Mouse (Mus musculus) ZHBTc4 (cell line): ENCODE data around the gene Lsm2.

ENCODE experiments used
- DNase-seq: peaks from one replicate; pipeline ENCODE4 v3.0.0-alpha.2; 2011; ENCODE audit warnings: low read depth, low spot score

Lsm2 gene

DNA sequence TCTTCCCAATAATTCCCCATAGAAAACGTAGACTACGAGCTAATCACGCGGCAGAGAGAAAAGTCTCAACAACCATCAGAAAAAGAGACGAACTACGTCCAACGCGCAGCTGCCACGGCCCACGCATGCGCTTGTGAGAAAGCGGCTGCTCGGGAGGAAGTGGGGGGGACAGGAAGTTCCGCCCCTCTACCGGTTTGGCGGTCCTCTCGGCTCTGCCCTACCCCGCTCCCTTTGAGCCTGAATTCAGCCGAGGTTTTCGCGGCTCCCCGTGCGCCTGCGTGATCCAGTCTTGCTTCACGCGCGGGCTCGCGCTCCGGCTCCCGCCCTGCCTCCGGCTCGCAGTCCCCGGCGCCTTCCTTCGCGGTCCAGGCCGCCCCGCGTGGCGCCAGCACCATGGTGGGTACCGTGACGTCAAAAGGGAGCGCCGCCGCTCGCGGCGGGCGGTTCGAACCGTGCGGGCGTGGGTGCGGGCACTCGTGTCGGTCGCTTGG lies at the start of gene Lsm2:
Gene Lsm2 (plus strand): TSS at position 173 of the 491 bp plus-strand sequence.
- DNase-seq = peak; percentile 95

DNA sequence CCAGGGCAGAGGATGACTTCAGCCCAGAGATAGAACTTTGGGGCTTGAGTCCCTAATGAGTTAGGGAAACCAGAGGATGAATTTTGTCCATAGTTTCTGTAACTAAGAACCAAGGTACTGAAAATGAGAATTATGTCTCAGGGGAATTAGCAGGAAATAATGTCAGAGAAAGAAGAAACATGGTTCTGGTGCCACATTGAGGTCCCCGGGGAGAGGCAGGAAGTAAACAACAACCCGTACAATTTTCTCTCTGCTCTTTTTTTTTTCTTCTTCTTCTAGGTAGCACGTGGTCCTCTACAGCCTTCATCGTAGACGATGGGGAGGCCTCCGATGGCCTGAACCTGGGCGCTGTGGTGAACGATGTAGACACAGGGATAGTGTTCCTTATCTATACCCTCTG lies 49.4 kb upstream of the Lsm2 start:
- DNase-seq = no peak

DNA sequence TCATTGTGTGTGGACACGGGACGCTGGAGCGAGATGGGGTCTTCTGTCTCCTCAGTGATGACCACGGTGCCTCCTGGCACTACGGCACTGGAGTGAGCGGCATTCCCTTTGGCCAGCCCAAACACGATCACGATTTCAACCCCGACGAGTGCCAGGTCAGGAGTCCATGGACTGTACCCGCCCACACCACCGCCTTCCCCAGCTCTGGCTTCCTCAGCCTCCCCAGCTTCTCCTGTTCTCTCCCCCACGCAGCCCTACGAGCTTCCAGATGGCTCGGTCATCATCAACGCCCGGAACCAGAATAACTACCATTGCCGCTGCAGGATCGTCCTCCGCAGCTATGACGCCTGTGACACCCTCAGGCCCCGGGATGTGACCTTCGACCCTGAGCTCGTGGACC lies 47.6 kb upstream of the Lsm2 start:
- no peak for DNase-seq

DNA sequence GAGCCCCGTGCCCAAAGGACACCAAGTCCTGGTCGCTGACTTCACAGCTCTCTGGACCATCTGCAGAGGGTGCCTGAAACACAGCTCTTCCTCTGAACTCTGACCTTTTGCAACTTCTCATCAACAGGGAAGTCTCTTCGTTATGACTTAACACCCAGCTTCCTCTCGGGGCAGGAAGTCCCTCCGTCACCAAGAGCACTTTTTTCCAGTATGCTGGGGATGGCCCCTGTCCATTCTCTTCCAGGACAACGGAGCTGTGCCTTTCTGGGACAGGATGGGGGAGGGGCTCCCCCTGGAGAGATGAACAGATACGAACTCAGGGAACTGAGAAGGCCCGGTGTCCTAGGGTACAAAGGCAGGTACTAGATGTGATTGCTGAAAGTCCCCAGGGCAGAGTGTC lies 46.8 kb upstream of the Lsm2 start:
- DNase-seq = no peak

DNA sequence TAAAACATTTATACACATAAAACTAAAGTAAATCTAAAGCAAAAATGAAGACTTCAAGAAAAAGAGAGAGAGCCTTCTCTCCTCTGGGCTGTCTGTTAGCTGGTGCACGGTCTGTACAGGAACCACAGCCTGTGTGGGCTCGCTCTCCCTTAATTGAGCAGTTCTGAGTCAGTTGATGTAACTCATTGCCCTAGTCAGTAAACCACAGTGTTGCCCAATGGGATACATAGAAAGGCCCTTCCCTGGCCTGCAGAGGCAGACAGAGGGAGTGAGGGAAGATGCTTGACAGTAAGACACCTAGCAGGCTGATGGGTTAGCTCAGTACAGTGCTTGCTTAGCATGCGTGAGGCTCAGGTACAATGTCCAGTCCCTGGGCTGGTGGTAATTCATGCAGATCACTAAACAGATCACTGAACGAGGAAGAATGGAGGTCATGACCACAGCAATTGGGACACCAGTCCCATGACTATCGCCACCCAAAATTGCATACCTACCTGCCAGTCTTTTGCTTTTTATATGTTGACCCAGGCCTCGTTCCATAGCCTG lies 43.6 kb upstream of the Lsm2 start:
- DNase-seq = no peak

DNA sequence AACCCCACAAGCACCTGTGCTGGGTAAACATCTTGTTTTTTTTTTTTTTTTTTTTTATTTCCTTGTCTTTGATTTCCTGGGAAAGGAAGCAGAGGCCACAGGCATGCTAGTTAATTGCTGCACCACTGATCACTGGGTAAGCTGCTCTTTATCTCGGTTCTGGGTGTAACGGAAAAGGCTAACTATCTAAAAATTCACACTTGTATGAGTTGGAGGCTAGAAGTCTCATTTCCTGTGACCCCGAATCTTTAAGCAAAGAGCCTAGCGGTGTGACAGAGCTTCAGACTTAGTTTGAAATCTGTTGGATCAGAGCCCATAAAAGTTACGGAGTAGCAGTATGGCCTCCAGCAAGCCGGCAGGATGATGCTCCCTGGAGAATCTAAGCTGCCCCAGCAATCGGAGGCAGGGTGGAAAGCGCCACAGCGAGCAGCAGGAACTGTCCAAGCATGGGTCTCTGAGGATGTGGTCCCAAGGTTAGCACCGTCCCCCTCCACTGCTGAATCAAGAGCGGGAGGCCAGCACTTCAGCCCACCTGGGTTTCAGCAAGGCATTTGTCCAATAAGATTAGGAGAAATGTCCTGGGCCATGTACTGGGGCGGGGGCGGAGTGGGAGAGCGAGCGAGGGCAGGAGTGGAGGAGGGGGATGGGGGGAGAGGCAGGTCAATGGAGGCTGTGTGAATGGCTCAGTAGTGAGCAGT lies 40.2 kb upstream of the Lsm2 start:
- peak; percentile 75 for DNase-seq

DNA sequence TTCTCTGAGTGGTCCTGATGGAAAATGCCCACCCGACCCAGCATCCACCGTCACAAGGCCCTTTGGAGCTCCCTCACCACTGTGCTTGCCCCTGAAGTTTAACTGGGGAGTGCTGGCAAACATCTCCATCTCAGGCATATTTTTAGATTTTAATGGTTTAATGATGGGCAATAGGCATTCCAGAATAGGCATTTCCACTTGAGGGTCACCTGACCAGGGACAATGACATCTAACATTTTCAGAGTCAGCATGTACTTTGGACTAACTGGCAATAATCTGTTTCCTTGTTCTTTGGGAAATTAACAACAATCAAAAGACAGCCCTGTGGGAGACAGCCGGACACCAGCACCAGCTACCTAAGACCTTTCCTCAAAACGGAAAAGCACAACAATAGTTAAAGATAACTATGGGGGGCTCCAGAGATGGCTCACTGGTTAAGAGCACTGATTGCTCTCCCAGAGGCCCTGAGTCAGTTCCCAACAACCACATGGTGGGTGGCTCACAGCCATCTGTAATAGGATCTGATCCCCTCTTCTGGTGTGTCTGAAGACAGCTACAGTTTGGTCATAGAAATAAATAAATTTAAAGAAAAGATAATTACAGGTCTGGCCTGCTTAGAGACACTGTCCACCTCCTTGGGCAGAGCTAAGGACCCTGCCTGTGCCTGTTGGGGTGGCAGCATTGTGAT lies 38.4 kb upstream of the Lsm2 start:
- no peak for DNase-seq

DNA sequence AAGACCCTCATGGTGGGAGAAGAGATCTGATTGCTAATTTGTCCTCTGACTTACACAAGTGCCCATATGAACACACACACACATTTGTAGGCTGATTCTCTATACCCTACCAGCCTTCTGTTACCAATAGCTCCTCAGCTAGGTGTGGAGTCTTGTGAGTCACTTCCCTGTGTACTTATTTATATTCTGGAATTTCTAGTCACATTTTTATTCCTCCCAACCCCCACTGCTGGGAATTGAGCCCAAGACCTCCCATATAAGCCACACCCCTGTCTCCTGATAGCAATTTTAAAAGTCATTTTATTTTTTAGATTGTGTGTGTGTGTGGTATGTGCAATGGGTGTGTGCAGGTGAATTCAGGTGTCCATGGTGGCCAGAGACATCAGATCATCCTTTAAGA lies 37.3 kb upstream of the Lsm2 start:
- no peak for DNase-seq

DNA sequence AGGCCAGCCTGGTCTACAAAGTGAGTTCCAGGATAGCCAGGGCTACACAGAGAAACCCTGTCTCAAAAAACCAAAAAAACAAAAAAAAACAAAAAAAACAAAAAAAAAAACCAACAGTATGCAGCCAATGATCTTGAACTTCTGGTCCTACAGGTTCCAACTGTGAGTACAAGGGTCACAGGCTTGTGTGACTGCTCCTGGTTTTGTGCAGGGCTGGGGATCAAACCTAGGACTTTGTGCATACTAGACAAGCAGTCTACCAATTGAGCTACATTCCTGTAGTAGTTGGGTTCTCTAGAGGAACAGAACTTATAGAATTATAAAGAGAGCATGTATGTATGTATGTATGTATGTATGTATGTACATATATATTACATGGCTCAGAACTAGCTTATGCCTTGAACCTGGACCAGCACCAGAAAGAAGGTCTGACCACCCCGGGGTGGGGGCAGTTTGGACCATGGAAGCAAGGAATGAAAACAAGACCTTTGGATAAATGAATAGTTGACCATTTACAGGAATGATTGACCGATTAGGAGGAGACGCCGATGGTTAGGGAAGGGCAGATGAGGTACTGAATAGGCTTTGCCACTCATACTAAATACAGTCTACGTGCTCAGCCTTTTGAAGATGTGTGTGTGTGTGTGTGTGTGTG lies 35.0 kb upstream of the Lsm2 start:
- DNase-seq = no peak

DNA sequence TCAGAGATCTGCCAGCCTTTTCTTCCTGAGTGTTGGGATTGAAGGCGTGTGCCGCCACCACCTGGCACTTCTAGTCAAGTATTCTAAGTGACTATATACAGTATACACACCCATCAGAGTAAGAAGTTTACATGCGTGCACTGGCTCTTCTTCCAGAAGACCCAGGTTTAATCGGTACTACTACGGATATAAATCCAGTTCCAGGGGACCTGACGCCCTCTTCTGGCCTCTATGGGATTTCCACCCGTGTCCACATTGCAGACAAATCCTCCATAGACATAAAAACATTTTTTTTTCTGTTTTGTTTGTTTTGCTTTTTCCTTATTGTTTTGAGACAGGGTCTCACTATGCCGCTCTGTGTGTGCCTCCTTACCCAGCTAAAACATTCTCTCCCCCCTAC lies 34.1 kb upstream of the Lsm2 start:
- peak; percentile 77 for DNase-seq

DNA sequence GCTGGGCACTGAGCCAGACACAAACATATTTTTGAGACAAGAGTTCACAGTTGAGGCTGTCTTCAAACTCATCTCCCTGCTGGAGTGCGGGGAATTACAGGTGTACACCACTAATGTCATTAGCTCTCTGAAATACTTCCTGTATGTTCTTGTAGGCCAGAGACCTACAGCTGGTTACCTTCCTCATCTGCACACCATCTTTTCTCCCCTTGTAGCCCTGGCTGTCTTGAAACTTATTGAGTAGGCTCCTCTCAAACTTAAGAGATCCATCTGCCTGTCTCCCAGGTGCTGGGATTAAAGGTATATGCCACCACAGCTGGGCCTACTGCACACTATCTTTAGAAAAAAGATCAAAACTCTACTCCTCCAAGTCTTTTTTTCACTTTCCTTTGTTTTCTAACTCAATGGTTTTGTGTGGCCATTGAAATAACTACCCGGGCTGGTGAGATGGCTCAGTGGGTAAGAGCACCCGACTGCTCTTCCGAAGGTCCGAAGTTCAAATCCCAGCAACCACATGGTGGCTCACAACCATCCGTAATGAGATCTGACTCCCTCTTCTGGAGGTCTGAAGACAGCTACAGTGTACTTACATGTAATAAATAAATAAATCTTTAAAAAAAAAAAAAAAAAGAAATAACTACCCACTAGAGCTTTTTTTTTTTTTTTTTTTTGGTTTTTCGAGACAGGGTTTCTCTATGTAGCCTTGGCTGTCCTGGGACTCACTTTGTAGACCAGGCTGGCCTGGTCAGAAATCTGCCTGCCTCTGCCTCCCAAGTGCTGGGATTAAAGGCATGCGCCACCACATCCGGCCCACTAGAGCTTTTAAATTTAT lies 32.7 kb upstream of the Lsm2 start:
- DNase-seq = peak; percentile 60

DNA sequence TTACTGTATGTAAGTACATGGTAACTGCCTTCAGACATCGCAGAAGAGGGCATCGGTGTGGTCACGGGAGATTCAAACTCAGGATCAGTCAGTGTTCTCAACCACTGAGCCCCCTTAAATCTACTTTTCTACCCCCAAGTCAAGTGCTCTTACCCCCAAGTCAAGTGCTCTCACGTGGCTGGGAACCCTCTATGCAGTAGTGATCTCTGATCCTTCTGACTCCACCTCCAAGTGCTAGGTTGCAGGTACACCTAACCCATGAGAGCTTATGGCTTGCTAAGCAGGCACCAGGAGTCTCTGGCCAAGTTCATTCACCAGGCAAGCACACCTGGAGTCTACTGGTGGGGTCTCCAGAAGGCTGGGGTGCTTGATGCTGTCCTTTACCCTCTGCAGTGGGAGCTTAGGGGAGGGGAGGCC lies 32.1 kb upstream of the Lsm2 start:
- peak; percentile 88 for DNase-seq

DNA sequence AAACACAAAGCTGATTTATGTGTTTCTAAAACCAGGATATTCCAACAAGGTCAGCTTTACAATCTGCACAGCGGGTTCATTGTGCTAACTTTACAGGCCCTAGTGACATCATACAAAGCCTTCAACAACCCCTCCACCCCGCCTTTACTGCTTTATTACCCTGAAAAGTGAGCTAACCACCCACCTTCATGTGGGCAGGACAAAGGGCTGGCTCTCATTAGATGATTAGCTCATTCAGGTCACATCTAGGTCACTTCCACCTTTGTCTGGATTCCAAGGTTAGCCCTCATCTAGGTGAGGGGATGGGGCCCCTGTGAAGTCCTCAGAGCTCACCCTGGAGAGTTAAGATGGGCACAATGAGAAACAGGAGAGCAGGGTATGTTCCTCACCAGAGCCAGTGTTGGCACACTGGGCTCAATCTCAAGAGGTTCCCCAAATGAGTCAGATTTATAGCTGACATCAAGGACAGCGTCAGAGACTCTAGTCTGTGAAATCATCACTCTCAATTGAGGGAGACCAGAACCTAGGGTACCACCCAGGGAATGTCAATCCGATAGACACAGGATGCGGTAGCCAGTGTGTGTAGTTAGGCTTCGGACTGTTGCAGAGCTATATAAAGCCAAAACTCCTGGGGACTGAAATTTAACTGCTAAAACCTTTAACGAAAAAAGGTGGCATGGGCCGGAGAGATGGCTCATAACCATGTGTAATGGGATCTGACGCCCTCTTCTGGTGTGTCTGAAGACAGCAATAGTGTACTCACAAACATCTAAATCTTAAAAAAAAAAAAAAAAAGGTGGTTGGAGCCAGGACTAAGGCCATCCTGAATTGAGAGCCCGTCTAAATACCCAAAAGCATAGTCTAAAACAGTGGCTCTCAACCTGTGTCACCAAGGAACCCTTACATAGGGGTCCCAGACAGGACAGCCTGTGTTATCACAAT lies 30.9 kb upstream of the Lsm2 start:
- peak; percentile 81 for DNase-seq

DNA sequence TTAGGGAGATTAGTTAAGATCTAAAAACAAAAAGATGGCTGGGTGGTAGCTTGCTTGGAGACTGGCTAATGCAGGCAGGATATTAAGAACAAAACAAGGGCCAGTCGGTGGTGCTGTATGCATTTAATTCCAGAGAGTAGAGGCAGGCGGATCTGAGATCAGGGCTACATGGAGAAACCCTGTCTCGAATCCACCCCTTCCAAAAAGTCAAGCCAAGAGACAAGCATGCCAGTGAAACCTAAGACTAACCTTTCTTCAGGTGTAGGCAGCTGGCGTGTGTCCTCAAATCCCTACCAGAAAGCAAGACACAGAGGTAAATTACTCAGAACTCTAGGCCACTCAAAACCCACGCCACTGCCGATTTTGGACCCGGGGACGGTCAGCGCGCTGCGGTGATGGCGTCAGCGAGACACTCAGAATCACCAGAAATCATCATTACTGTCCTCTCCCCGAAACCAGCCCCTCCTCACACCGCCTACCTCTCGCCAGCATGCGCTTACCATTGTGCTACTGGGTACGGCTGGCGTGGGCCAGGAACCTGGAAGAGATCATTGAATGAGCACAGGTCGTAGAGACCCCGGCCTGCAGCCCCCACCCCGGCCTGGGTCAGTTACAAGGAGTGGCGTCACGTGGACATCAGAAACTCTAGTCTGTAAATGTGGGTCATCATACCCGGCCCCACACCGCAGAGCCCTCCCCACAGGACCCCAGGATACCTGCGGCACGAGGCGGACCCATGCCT lies 29.9 kb upstream of the Lsm2 start:
- DNase-seq = peak; percentile 30

DNA sequence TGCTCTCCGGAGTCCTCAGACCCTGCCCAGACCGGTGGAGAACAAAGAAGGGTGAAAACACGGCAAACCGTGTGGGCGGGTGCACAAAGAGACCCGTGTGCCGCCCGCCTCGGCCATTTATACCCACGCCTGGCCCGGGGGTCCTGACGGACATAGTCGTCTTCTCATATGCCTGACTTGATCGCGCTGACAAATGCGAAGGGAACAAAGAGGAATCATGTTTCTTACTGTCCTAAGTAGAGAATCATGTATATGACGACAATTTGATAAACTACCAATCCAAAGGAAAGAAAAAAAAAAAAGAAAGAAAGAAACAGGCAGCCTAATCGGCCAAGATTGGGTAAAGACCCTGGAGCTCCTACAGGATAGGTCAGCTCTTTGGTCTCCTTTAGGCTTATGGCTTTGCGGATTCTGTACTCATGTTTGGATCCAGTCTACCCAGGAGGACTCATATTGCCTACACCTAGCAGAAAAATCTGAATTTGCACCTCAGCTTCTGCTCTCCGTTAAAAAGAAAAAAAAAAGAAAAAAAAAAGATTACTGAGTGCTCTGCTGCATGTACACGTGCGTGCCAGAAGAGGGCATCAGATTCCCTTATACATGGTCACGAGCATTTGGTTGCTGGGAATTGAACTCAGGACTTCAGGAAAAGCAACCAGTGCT lies 29.2 kb upstream of the Lsm2 start:
- DNase-seq = peak; percentile 86

DNA sequence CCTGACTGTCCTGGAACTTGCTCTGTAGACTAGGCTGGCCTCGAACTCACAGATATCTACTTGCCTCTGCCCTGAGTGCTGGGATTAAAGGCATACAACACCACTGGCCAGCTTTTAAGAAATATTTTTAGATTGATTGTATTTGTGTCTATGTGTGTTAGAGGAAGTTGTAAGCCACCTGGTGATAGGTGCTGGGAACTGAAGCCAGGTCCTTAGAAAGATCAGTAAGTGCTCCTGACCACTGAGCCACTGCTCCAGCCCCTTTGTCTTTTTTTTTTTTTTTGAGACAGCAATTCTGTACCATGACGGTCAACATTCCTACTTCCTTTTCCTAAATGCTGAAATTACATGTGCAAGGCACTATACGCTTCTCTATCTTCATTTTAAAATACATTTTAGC lies 28.4 kb upstream of the Lsm2 start:
- peak; percentile 62 for DNase-seq

DNA sequence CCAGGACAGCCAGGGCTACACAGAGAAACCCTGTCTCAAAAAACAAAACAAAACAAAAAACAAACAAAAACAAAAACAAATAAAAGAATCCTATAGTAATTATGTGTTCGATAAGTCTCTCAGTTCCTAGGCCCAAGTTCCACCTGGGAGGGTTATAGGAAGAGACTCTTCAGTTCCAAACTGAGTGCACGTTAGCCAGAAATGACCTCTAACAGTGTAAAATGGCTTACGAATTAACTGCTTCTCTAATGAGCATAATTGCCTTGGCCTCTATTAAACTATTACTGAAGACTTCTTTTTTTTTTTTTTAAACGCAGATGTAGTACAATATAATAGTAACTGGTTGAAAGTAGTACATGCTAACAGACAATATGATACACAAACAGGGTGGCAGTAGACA lies 27.8 kb upstream of the Lsm2 start:
- DNase-seq = no peak

DNA sequence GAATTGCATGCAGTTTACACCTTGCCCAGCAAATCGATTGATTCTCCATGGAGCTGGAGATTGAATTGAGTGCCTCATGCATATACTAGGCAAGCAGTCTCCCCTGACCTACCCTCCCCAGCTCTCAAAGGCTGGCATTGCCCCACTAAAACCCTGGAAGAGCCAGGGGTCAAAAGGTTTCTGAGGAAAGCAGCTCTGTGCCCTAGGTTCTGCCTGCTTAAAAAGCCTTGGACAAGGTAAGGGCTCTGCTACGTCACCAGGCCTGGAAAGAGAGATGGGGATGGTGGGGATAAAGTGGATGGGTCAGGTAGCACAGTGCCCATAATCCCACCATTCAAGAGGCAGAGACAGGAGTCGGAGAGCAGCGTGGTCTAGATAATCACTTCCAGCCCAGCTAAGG lies 26.8 kb upstream of the Lsm2 start:
- DNase-seq = no peak

DNA sequence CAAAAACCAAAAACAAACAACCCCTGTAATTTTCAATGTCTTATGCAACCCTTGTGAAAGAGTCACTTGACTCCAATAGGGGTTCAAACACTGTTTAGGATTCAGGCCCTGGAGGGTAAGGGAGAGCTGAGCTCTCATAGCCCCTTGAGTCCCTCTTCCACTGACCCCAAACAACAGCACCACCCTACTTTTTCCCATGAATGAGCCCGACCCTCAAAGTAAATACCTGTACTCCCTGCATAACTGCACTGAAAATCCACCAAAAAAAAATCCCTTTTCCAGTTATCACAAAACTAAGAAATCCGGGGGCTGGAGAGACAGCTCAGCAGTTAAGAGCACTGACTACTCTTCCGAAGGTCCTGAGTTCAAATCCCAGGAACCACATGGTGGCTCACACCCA lies 25.8 kb upstream of the Lsm2 start:
- no peak for DNase-seq
